Mouse (Mus musculus) erythroblast, embryonic 14.5 days (primary cell): Measurements from ENCODE around the gene Tcaf2. TPM values are rescaled to one million over a fixed set of nuclear protein-coding genes. Genes with fewer than 3 reads are reported as not detected.

ENCODE experiments used
- H3K27me3 ChIP-seq: 2 replicates; pipeline ENCODE4 v1.6.1; 2012; ENCODE audit warnings: inconsistent platforms; ENCODE audit not compliant: control insufficient read depth
- H3K36me3 ChIP-seq: 2 replicates; pipeline ENCODE4 v1.6.1; 2012; ENCODE audit warnings: mild to moderate bottlenecking, inconsistent platforms; ENCODE audit not compliant: control insufficient read depth
- H3K4me1 ChIP-seq: 2 replicates; pipeline ENCODE4 v1.6.1; 2012; ENCODE audit warnings: inconsistent platforms; ENCODE audit not compliant: control insufficient read depth
- H3K4me3 ChIP-seq: replicated peaks from 2 replicates; pipeline ENCODE3; 2012; ENCODE audit warnings: moderate library complexity, mild to moderate bottlenecking, inconsistent platforms
- H3K9me3 ChIP-seq: 2 replicates; pipeline ENCODE4 v1.6.1; 2012; ENCODE audit warnings: low read length, inconsistent platforms, mixed read lengths; ENCODE audit not compliant: control insufficient read depth
- GATA1 ChIP-seq: IDR thresholded peaks from 2 replicates; pipeline ENCODE4 v1.6.1; 2012; ENCODE audit warnings: low read length, inconsistent platforms, mixed read lengths
- TAL1 ChIP-seq: IDR thresholded peaks from 3 replicates; pipeline ENCODE4 v1.6.1; 2012; ENCODE audit warnings: low read length, inconsistent platforms, mixed read lengths
- polyA plus RNA-seq: library from polyadenylated mRNA; stranded (reverse); fragments of >175 nt; gene quantifications from 2 replicates; pipeline ENCODE4 v1.2.3, GENCODE M21; 2012

Gene Tcaf2
- polyA plus RNA-seq, 1 experiment: not detected

DNA sequence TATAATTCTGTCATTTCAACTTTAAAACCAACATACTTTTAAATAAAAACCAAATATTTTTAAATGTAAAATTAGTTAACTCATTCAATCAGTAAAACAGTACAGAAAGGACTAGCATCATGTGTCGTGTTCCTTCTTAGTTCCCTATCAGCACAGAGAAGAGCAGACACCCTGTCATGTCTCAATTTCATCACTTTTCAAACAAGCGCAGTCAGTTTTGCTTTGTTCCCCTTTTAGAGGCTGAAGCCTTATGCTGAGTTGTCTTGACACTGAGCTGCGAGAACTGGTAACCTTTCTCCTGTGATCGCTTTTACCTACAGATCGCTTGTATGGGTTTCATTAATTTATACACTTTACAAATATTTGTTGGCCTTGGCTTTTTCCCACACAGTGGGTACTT is 10.7 kb downstream of the Tcaf2 start:
- no peaks in the 10 kb centered on the region for H3K27me3 ChIP-seq
- no peaks in the 10 kb centered on the region for H3K4me1 ChIP-seq

DNA sequence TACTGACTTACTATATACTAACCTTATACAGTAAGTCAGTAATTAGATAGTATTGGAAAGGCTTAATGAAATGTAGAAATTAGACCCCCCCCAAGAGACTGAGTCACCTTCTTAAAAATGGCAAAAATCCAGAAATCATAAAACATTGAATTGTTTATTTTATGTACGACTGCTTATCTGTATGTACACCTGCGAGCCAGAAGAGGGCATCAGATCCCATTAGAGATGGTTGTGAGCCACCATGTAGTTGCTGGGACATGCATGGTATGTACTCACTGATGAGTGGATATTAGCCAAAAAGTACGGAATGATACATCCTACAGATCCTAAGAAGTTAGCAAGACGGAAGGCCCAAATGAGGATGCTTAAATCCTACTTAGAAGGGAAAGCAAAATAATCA is 13.7 kb downstream of the Tcaf2 start:
- H3K36me3 ChIP-seq: no peaks in the 10 kb centered on the region
- no peak overlapping the region for H3K4me3 ChIP-seq
- no peaks in the 10 kb centered on the region for H3K4me1 ChIP-seq
- TF ChIP-seq GATA1 (no peak), TAL1 (no peak)
- no peaks in the 10 kb centered on the region for H3K9me3 ChIP-seq
- H3K27me3 ChIP-seq: no peaks in the 10 kb centered on the region

More for the DNA sequence above, 10.7 kb downstream of the Tcaf2 start:
- H3K4me3 ChIP-seq: no peak overlapping the region
- H3K36me3 ChIP-seq: no peaks in the 10 kb centered on the region
- no peaks in the 10 kb centered on the region for H3K9me3 ChIP-seq
- no peak for TF ChIP-seq GATA1
- no peak for TF ChIP-seq TAL1

GRCm38 (mm10) chr6:42616904-42617303 is 28.1 kb downstream of the Tcaf2 start:
- Histone ChIP-seq H3K9me3 (no peaks in the 10 kb centered on the region), H3K36me3 (no peaks in the 10 kb centered on the region)

GRCm38 (mm10) chr6:42612218-42612617 is 32.8 kb downstream of the Tcaf2 start:
- Histone ChIP-seq H3K36me3 (no peaks in the 10 kb centered on the region), H3K4me1 (no peaks in the 10 kb centered on the region), H3K27me3 (no peaks in the 10 kb centered on the region), H3K4me3 (no peak overlapping the region), H3K9me3 (no peaks in the 10 kb centered on the region)
- TF ChIP-seq GATA1 (no peak), TAL1 (no peak)

More at GRCm38 (mm10) chr6:42616904-42617303, 28.1 kb downstream of the Tcaf2 start:
- Histone ChIP-seq H3K27me3 (no peaks in the 10 kb centered on the region), H3K4me1 (no peaks in the 10 kb centered on the region), H3K4me3 (no peak overlapping the region)
- TF ChIP-seq TAL1 (no peak), GATA1 (no peak)

DNA sequence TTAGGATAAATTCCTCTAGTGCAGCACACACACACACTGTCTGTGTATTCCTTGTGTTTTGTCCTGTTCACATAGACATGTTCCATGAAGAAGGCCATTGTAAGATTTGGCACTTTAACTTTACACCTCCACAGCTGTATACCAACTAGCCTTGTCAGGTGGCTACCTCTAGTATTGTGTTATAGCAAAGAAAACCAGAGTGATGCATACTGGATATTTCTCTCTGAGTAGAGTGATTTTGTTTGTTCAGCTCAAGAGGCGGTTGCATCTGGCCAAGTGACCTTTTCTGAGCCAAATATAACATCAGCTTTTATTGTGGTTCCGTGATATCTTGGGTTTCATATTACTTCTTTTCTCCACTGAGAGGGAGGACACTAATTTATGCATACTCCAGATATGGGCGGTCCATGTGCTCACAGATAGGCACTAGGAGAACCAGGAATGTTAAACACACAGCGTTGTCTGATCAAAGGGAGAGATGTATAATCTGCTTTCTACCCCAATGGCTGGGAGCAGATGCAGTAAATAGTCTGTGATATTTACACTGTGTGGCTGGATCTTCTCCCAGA is 34.0 kb downstream of the Tcaf2 start:
- no peaks in the 10 kb centered on the region for H3K36me3 ChIP-seq
- no peaks in the 10 kb centered on the region for H3K9me3 ChIP-seq
- no peaks in the 10 kb centered on the region for H3K4me1 ChIP-seq
- H3K27me3 ChIP-seq: no peaks in the 10 kb centered on the region
- TF ChIP-seq TAL1 (no peak), GATA1 (no peak)
- no peak overlapping the region for H3K4me3 ChIP-seq

DNA sequence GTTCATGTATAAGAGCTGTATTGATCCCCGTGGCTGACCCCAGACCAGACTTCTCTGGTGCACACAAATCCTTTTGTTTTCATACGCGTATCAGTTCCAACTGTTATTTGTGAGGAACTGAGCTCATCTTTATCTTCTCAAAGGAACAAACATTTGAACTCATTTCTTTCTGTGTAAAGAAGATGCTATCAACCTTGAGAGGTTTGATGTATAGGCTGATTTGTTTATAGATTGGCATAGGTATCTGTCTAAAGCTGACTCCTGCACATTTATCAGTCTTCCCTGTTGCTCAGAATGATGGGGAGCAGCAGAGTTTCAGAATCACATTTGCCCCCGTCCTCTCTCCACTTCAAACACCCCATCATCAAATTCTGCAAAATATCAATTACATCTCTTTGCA is 47.5 kb downstream of the Tcaf2 start, which contains the start of gene Tcaf3:
Tcaf3 (minus strand) TSS at position 101 of the 400 bp plus-strand sequence.
- no peaks in the 10 kb centered on the region for H3K27me3 ChIP-seq
- H3K36me3 ChIP-seq: no peaks in the 10 kb centered on the region
- no peak within 1 kb of the TSS for H3K4me3 ChIP-seq
- no peak for TF ChIP-seq GATA1
- H3K9me3 ChIP-seq: no peaks in the 10 kb centered on the region
- H3K4me1 ChIP-seq: no peaks in the 10 kb centered on the region

DNA sequence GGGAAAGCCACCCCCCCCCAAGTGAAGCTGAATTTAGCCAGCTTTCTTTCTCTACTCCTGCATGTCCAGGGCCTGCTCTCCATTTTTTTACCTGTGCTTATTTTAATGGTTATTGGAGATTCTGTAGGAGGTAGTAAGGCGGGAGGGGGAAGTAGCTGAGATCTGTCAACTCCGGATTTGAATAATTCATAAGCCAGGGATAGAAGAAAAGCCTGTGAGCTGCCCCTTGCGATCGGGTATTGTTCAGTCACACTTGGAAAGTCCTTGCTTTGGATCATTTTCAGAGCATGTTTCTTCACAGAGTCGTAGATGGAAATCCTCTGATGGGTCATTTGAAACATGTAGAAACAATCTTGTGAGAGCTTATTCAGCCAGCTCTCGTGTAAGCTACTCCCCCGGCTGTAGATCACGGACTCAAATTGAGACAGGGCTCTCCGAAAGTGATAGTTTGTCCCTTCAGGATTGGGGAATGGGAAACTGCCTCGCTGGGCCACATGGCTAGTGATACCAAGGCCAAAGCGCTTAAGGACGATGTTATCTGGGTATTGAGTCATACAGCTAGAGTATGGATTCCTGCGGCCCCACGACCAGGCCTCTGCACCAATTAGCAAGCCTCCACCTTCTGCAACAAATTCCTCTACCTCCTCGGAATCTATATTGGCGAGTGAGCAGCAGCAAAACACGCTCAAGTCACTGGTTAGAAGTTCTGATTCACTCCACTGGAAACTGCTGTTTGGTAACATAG is 51.7 kb downstream of the Tcaf2 start:
- no peaks in the 10 kb centered on the region for H3K36me3 ChIP-seq
- no peaks in the 10 kb centered on the region for H3K27me3 ChIP-seq
- no peak overlapping the region for H3K4me3 ChIP-seq
- H3K4me1 ChIP-seq: no peaks in the 10 kb centered on the region
- no peak for TF ChIP-seq TAL1
- no peak for TF ChIP-seq GATA1
- no peaks in the 10 kb centered on the region for H3K9me3 ChIP-seq

- TF ChIP-seq GATA1: no peak
- TF ChIP-seq TAL1: no peak
- H3K36me3 ChIP-seq: no peaks in the 10 kb centered on the region
- H3K4me1 ChIP-seq: no peaks in the 10 kb centered on the region; the same call in 1 of the 2 replicates
- no peak overlapping the region for H3K4me3 ChIP-seq
- H3K9me3 ChIP-seq: no peaks in the 10 kb centered on the region
- no peaks in the 10 kb centered on the region for H3K27me3 ChIP-seq
Observed at GRCm38 (mm10) chr6:42586569-42586968, 58.5 kb downstream of the Tcaf2 start.

- no peaks in the 10 kb centered on the region for H3K27me3 ChIP-seq
- no peak overlapping the region for H3K4me3 ChIP-seq
- H3K9me3 ChIP-seq: no peaks in the 10 kb centered on the region
- H3K4me1 ChIP-seq: no peaks in the 10 kb centered on the region; the same call in 1 of the 2 replicates
- no peaks in the 10 kb centered on the region for H3K36me3 ChIP-seq
- TF ChIP-seq GATA1 (no peak), TAL1 (no peak)
Observed at GRCm38 (mm10) chr6:42583488-42583872, 61.6 kb downstream of the Tcaf2 start.
